Mouse (Mus musculus): ENCODE results near the gene Mrpl14.

The Mrpl14 gene

DNA sequence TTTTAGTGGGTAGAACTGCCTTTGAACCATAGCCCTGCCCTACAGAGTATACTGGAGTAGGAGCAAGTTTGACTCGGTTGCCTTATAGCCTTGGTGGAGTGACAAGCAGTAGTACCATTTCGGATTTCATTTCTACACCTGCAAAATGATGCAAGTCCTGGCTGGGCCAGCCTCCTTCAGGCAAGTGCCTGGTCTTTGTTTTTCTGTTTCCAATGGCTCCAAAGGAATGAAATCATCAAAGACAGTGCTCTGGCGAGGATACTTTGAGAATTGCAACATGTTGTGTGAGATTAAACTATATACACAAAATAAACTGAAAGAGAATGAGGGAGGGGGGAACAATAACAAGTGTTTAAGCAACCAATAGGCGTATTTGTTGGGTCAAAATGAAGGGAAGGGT is 3.9 kb downstream of the Mrpl14 start:
- no peak for DNase-seq

DNA sequence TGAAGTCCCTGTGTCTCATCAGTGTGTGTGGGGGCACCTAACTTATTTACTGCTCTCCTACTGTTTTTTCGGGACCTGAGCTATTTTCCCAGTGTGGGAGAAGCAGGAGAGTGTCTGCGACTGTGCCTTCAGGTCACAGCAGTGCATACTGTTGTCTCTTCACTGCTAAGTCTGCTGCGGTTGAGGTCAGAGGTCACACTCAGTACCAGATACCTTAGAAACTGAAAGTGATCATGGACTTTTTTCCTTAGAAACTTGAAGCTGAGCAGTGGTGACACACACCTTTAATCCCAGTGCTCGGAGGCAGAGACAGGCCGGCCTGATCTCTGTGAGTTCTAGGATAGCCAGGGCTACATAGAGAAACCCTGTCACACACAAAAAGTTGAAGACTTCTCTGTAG is 6.0 kb downstream of the Mrpl14 start:
- no peak for DNase-seq

DNA sequence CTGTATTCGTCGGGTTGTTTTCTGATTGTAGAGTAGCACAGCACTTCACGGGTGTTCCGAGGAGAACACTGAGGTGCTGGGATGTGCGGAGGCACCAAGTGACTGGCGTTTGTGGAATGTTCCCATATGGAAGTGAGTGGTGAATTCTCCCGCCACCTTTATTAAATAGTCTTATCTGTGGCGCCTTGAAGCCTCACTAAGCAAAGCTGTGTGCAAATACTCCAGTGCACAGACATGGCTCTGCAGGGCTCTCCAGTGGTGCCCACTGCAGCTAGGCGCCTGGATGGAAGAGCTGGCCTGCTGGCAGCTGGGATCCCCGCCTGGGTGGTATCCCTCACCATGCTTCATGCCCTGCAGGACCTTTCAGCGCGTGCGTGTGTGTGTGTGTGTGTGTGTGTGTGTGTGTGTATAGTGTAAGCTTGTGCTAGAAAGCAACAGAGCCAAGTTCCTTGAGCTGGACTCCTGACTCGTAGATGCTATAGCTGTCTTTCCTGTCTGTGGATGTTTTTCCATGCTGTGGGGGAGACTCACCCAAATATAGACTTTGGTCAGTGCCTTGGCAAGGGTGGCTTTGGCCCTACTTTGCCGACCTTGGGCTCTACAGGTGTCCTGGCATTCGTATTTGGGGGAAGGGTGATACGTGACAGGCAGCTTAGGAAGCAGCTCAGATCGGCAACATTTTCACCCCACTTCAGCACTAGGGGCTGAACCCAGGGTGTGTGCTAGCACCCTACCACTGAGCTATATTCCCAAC is 7.9 kb downstream of the Mrpl14 start:
- no peak for DNase-seq

DNA sequence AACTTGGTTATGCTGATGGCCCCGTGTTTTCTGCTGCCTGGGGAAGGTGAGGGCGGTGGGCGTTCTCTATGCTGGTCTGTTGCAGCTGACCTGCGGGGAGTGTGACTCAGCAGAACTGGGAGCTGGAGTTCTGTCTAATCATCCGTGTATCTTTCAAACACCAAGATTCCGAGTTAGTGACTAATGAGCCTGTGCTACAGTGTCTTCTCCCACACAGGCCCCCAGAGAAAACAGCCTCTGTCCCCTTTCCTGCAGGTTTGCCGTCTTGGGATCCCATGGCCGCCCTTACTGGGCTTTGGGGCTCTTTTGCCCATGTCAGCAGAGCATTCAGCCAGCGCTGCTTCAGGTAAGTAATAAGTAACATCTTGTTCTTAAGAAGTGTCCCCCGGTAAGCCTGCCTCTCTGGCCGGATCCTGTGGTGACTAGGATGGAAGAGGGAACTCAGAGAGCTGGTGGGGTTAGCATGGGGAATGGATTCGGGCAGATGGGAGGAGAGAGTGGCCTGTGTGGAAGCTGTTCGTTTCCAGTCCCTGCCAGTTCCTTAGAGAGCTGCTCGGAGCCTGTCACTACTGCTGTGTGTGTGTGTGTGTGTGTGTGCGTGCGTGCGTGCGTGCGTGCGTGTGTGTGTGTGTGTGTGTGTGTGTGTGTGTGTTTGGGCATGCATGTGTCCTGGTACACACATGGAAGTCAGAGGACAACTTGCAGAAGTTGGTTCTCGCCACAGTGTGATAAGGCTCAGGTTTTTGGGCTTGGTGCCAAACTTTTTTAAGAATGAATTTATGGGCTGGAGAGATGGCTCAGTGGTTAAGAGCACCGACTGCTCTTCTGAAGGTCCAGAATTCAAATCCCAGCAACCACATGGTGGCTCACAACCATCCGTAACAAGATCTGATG is 9.4 kb downstream of the Mrpl14 start:
- no peak for DNase-seq

DNA sequence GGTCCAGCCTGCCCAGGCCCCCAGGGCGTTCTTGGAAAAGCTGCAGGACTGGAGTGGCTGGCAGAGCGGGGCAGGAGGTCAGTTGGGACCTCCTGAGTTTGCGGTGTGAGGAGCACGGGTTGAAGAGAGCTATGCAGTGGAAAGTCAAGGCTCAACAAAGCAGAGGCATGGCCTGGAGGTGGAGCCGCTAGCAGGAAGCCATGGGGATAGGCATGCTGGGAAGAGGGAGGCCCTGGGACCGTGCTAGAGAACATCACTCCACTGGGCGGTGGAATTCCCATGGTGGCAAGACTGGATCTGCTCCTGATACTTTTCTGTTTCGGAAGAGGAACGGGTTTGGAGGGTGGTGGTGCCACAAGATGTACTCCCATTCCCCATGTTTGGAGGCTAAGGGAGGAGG is 10.9 kb downstream of the Mrpl14 start:
- DNase-seq = no peak

DNA sequence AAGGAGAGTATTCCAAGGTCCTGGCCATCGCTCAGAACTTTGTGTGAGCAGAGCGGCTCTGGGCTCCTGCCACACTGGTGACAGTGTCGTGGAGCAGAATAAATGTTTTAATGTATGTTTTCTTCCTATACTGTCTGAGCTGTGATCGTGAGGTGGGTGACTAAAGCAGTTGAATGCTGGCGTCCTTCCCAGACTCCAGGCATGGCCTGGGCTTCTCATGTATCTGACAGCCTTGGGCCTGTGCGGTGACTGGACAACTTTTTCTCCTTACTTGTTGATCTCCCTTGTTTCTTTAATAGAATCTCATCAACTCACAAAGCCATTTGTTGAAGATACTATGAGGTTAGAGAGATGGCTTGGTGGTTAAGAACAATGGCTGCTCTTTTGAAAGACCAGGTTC is 12.2 kb downstream of the Mrpl14 start:
- no peak for DNase-seq

DNA sequence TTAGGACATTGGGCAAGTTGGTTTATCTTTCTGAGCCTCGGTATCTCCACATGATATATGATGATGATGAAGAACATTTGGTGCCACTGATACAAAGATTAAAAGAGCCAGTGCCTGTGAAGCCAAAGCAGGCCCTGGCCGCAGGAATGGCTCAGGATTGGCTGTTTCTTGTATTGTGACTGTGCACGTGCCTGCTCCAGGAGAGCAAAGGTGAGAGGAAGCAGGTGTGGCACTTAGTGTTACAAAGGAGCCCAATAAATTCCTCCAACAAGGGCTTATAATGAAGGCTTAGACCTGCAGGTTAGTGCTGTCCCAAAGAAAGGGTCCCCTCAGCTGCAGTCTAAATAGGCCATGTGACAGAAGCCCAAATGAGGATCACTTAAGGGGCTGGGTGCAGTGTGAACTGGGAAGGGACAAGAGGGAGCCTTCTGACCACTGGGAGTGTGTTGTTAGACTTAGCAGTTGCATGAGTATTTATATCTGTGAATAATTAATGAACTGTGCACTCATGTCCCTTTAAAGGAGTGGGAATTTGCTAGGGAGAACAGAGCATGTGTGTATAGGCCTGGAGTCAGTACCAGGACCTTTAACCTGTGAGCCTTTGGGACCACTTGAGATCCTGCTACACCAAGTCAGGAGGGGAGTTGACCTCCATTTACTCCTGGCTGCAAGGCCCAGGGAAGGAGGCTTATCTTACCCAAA is 13.1 kb downstream of the Mrpl14 start:
- no peak for DNase-seq

DNA sequence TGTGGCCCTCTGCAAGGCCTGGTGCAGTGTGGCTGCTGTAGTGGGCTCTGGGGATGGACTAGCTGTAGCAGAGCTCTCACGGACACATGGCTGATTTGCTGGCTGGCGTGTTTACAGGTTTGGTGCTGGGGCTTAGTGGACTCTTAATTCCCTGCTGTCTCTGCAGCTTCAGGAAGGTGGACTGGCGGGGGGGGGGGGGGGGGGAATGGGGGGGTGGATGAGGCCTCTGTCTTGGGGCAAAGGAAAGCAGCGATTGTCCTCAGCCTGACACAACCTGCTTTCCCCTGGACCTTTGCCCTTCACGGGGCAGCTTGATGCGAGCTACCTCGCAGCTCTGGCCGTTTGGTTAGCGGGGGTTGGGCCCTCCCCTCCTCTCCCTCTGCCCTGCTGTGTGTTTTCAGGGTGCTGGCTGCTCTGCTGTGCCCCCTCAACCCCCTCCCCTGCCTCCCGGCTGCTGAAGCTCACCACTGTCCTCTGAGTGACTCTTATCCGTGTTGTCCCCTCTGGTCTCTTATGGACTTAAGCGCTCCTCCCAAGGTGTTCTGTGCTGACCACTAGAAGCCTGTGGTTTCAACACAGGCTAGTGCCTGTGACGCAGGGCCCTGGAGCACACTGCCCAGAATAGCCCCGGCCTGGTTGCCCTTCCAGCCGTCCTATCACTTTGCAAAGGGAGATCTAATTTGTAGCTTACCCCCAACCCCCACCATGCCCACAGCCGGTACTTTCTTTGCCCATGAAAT is 14.5 kb downstream of the Mrpl14 start:
- no peak for DNase-seq

DNA sequence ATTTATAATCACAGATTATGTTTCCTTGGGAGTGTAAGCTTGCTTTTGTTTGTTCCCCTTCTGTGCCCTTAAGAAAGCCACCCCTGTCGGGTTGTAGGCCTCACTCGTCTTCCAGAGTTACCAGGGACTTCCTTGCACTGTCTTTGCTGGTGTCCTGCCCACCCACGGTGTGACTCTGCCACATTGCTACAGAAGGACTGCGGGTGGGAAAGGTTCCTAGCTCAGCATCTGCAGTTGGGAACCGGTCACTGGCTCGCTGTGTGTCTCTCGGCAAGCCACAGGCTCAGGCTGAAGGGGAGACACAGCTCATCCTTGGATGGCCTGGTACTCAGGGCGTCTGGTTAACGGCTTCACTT is 15.1 kb downstream of the Mrpl14 start:
- DNase-seq = no peak

DNA sequence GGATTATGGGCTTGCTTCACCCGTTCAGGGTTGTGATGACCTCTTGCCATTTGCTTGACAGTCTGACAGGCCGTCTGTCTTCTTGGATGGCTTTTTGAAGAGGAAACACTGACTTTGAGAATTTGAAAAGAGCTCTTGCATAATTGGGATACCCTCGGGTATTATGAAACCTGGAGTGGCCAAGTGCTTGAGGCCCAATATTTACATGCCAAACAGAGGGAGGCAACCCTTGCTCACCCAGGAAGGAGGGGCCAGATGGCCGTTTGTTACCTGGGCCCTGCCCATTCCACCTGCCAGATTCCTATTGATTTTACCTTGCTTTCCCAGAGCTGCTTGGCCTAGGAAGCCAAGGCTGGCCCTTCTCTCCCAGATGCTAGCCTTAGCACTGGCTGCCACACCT is 16.1 kb downstream of the Mrpl14 start:
- DNase-seq = no peak

DNA sequence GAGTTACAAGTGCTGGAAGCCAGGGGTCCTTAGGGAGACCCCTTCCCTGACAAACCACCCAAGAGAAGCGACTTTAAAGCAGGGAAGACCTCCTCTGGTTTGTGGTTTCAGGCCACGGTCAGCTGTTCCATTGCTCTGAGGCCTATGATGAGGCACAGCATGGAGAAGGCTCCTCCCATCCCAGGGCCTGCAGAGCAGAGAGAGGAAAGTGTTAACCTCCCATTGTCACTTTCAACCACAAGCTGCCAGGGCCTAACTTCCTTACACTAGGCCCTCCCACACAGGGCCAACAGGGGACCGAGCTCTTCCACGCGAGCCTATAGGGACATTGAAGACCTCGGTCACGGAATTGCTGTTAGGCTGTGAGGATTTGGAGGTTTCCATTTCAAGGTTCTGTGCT is 17.1 kb downstream of the Mrpl14 start:
- DNase-seq = no peak

DNA sequence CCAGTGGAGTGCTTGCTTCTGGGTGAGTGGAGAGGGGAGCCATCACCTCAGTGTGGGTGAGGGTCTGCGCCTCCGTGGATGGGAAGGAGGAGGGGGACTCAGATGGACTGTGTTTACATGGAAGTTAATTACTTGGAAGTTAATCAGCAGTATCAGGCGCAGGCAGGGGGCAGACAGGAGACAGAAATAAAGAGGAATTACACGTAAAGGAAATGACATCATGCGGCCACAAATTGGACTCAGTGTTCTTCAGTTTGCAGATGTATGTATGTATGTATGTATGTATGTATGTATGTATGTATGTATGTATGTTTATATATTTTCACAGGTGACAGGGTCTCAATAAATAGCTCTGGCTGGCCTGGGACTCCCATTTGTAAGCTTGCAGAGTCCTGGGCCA is 20.7 kb downstream of the Mrpl14 start:
- no peak for DNase-seq

DNA sequence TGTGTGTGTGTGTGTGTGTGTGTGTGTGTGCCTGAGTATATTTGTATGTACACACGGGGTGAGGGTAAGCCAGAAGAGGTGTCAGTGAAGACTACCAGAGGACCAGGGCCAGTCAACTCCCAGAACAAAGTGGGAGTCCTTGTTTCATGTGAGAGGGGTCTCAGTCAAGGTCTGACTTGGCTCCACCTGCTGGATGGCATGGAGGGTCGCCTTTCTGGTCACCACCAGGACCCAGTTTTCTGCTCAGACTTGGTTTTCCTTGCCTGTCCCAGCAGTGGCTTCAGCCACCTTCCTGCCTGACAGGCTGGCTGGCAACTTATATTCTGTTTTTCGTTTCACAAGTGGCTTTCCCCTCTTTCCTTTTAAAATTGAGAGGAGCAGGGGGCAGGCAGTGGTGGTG is 21.3 kb downstream of the Mrpl14 start:
- DNase-seq = no peak

DNA sequence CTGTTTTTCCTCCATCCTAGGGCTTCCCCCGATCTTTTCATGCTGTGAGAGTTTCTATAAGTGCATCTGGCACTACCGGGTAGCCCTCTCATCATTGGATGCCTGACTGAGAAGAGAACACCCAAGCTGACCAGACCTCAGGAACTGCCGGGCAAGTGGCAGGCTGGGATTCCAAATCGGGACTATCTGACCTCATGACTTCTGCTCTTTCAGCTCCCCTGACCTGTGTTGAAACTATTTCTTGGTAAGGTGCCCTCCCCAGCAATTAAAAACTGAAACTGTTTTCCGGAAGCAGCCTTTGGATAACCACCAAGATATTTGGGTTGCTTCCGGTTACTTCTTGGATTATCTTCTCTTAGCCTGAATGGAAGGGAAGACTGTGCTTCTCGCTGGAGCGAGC is 22.1 kb downstream of the Mrpl14 start:
- DNase-seq = no peak

DNA sequence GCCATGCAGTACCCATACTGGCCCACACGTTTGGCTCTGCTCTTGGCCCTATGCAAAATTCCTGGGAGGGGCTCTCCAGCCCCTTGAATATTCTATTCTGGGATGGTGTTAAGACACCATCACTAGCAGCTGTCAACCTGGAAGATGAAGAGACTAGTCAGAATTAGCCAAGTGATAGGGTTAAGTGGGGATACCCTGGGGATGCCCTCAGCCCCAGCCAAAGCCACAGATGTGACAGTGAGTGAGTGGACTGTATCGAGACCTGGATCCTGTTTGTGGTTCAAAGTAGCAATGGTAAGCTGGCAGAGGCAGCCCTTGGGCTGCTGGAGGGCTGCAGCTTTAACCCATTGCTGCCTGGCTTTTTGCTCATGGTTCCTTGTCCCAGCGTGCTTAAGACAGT is 23.7 kb downstream of the Mrpl14 start:
- no peak for DNase-seq

DNA sequence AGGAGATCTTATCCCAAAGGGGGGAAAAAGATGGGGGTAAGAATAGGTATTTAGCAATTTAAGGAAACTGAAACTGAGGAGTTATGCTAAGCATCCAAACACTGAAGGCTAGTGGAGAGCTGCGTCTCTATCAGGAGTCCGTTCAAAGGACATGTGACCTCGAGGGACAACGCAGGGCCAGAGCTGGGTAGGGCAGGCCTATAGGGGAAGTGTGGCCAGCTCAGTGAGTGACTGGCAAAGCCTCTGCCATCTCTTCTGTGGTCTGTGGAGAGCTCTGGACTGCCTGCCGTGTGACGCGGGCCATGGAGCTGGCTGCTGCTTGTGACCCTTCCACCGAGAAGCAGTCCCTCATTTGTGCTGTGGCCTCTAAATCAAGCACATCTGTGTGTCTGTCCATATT is 24.3 kb downstream of the Mrpl14 start:
- no peak for DNase-seq

DNA sequence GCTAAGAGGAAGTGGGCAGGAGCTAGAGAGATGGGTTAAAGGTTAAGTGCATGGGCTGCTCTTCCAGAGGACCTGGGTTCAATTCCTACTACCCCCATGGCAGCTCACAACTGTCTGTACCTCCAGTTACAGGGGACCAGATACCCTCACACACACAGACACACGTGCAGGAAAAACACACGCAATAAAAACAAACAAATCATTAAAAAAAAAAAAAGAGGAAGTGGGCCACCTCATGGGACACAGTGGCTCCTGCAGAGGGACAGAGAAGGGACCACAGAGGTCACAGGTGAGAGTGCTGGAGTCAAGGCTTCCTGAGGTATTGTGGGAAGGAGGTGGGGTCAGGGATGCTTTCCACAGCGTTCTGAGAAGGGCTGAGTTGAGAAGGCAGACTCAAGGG is 25.4 kb downstream of the Mrpl14 start:
- DNase-seq = no peak

DNA sequence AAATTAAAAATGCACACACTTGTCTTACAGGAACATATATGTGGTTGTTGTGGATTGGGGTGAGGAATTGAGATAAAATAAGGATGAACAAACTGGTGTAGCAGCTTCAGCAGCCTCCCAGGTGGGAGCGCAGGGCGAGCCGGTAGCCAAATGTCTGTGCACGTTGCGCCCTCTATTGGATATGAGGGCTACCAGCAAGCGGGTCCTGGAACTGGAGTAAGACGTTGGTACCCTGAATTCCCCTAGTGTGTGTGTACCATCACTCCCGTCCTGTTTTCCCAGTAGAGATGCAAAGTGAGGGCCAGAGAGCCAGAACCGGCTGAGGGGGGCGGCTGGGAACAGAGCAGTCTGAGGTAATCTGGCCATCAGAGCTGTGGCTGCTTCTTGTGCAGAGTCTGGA is 32.2 kb downstream of the Mrpl14 start:
- DNase-seq = peak; percentile 70

DNA sequence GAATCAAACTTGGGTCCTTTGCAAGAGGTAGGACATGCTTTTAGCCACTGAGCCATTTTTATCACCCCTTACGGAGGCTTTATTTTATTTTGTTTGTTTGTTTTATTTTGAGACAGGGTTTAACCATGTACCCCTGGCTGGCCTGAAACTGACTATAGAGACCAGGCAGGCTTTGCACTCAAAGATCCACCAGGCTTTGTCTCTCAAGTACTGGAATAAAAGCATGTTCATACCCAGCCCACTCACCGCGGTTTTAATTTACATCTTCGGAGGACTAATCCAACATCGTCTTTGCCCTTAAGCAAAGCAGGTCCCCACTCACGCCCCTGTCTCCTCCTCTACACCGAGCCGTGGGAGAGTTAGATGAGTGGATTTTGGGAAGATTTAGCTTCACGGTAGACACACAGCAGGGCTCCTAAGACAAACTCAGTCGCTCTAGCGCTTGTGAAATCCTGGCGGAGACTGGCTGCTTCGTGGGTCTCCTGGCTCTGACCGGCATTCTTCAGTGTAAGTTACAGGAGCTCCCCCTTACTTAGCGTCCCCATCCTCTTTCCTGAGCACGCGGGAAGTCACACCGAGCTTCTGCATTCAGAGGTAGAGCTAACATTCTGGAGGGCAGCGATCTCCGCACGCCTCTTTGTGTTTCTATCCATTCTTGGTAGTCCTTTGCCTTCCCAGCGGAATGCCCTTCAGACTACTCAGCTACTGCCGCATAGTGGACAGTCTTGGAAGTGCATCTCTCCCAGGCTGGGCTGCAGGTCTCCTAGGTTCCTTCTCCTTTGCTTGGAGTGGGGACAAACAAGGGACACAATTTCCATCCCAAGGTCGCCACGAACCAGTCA is 37.8 kb downstream of the Mrpl14 start:
- peak; percentile 88 for DNase-seq

DNA sequence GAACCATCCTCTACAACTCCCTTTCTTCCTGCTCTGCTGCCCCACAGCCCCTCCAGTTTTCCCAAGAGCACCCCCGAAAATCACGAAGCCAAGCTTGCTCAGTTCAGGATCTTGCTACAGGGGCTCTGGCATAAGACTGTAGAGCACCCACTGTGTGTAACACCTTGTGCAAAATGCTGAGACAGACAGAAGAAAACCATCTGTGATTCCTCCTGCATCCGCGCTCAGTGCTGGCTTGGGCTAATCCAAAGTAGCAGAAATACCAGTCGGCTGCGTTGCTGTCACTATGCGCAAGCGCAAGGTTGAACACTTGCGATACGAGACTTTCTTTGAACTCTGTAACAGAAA is 38.4 kb downstream of the Mrpl14 start:
- no peak for DNase-seq

DNA sequence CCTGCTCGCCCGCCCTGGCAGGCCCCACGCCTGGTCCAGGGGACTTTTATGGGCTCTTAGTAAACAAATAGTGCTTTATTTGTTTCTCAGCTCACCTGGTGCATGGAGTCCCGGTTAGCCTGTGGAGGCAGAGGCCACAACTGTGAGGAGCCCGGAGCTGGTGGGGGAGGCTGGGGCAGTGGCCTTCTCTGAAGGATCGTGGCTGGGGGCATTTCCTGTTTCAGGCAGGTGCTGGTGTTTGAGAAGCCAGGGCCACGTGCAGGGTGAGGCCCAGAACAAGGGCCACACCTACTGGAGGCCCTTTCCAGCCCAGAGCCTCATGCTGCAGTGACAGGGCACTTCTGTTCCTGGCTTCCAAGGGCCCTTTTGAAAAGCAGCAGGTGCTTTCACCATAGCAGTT is 40.1 kb downstream of the Mrpl14 start:
- no peak for DNase-seq

DNA sequence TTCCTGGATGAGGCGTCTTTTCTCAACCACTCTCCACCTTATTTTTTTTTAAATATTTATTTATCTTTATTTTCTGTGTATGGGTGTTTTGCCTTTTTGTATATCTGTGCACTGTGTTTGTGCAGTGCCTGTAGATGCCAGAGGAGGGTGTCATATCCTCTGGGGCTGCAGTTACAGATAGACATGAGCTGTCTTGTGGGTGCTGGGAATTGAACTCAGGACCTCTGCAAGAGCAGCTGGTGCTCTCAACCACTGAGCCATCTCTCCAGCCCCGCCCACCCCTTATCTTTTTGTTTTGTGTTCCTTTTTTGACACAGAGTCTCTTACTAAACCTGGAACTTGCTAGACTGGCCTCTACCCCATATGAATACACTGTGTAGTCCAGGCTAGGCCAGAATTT is 41.4 kb downstream of the Mrpl14 start:
- DNase-seq = no peak
